Mouse (Mus musculus) G1E-ER4 (cell line): Measurements from ENCODE around the gene Spag16. TPM values are rescaled to one million over a fixed set of nuclear protein-coding genes. Genes with fewer than 3 reads are reported as not detected.

ENCODE experiments used
- GATA1 ChIP-seq: IDR thresholded peaks from one replicate; pipeline ENCODE4 v1.8.0; 2012; ENCODE audit warnings: low read length, inconsistent platforms
- polyA plus RNA-seq: library from polyadenylated mRNA; stranded (reverse); fragments of >175 nt; gene quantifications from 2 replicates; pipeline ENCODE4 v1.2.3, GENCODE M21; 2012

Spag16 gene
- polyA plus RNA-seq, 1 experiment: not detected

DNA sequence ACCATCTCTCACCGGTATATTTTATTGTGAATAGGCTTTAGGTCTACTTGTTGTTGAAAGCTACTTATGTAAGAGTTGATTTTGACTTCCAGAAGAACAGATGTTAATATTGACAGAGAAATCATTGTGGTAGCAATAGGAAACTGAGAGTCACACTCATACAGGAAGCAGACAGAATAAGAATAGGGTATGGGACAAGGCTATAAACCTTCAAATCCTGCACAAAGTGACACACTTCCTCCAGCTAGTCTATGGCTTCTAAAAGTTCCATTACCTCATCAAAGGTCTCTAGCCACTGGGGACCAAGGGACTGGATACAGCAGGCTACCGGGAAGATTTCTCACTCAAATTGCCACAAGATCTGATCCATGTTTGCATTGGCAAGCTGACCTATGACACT is 452.5 kb downstream of the Spag16 start:
- TF ChIP-seq GATA1: no peak

DNA sequence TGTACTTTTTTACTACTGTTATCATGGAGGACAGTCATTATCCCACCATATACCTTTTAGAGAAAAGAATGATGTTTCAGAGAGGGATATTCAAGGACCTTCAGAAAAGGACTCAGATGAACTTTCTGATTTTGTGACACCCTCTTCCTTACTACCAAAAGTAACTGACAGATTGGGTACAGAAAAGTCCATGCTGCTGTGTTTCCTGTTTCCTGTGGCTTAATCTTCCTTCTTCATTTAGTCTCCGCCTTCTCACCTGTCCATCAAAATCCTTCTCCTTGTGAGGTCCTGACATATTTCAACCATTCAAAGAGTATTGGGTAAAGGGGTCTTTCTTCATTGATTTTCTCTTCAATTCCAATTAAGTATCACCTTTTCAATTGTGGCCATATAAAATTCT is 456.6 kb downstream of the Spag16 start:
- no peak for TF ChIP-seq GATA1

DNA sequence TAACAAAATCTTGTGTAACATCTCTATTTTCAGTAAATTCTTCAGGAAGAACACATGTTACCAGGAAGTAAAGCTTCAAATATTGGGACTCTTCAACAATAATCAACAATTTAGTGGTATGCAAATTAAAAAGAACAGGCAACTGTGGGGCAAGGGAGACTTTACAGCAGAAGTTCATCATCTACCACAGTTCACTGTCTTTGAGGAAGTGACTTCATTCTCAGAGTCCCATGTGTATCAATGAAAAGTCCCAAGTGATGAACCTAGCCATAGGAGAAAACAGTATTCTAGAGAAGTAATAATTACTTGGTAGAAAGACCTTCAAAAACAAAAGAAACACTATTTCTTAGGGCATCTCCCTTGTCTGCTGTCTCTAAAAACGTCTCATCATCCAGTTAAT is 457.4 kb downstream of the Spag16 start:
- TF ChIP-seq GATA1: no peak

DNA sequence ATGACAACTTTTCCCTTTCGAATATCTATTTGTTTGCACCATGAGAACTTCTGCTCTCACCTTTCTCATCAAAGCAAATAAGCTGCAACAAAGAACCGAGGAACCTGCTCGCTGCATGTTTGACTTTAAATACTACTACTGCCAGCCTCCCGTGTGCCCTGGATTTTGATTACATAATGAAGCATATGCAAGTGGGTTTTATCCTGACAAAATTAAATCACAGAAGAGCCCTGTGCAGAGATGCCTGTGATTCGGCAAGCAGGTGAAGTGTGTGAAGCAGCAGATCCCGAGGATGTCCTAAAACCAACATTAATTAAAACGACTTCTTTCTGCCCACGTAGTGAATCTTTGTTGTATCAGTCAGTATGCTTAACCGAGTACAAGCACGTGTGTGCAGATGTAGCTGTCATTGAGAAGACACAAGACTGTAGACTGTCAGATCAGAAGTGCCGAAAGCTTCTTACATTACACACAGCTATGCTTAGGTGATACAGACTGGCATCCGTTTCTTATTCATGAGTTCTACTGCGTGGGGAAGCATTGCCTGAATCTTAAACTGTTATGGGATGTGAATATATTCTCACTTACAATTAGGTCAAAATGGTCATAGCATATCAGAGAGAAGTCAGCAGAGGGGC is 489.5 kb downstream of the Spag16 start:
- no peak for TF ChIP-seq GATA1

DNA sequence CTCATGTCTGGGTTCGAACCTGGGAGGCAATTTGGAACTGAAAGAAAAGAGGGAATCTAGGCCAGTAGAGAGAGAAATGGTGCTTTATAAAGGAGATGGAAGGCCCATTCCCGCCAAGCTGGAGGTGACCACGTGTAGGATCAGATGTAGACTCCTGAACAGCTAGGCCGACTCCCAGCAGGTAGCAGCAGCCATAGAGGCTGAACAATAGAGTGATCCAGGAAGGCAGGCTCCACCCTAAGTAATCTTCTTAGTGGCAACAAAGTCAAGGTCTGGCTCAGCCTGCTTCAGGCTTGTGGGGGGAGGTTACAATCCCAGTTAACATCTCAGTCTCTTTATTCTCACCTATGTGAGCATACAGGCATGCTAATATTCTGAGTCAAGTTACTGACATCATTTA is 494.2 kb downstream of the Spag16 start:
- TF ChIP-seq GATA1: no peak

DNA sequence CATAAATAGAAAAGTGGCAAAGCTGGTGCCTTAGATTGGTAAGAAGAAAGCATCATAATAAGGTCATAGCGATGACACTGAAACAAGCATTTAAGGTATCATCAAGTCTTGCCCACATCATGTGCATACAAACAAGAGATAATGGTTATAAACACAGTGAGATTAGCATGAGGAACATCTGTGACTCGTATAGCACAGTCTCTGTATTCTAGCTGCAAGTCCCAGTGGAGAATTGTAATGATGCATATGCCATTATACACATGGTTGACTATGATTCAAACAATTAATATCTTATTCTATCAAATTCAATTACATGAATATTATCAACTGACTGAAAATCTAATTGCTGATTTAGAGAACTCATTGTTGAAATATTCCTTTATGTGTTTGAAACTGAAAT is 519.4 kb downstream of the Spag16 start:
- no peak for TF ChIP-seq GATA1

DNA sequence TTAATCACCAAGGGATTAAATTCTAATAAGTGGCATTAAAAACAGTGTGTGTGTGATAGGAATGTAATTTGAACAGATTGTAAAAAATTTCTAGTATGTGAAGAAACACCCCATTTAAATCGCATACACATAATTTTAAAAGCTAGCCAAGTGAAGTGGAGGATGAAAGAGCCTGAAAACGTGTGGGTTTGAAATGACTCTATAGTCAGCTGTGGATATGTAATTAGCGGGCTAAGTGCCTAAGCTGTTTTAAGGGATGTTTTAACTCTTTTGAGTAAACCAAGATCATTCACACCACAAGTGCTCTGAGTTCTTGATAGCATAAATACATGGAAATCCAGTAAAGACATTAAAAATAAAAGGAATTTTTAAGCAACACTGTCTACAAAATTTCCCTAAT is 524.6 kb downstream of the Spag16 start:
- TF ChIP-seq GATA1: no peak

DNA sequence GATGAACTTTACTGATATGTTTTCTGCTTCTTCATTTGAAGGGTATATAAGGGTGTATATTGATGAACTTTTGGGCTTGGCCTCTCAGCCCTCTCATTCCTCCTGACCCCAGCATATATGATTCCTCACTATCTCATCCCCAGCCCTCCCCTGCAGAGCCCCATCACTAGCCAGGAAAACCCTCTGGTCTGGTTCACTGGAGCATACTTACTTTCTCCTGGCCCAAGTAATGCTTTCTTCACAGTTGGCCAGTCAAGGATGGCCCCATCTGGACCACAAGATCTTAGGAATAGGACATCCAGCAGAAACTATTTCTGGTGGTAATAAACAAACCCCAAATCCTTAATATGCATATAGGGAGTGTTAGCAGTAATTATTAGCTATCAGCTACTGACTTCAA is 527.2 kb downstream of the Spag16 start:
- TF ChIP-seq GATA1: no peak

DNA sequence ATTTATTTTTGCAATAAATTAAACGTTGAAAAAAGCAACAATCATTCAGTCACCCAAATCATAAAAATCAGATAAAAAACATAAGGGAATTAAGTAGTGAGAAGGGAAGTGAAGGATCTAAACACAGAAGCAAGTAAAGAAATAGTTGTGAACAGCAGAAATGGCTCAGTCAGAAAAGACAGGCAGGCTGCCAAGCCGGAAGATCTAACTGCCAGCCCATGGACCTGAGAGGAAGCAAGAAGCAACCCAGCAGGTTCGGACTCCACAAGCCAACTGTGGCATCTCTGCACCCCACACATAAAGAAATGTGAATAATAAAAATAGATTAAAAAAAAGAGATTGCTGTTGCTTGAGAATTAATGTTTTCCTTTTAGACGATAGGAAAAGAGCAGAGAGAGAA is 545.0 kb downstream of the Spag16 start:
- TF ChIP-seq GATA1: no peak

DNA sequence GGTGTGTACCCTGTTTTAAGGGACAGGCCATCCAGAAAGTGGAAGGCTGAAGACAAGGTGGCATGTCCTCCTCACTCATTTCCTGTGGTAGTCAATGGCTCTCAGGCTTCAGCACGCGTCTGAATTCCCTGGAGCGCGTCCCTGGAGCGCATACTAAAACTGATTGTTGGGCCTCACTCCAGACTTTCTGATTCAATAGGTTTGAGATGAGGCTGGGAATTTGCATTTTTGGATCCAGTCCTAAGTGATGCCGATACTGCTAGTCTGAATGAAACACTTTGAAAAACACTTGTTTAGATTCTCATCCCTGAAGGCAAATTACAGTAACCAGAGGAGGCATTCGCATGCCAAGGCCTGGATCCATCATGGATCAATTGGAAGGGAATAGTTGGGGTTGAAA is 553.3 kb downstream of the Spag16 start:
- no peak for TF ChIP-seq GATA1

DNA sequence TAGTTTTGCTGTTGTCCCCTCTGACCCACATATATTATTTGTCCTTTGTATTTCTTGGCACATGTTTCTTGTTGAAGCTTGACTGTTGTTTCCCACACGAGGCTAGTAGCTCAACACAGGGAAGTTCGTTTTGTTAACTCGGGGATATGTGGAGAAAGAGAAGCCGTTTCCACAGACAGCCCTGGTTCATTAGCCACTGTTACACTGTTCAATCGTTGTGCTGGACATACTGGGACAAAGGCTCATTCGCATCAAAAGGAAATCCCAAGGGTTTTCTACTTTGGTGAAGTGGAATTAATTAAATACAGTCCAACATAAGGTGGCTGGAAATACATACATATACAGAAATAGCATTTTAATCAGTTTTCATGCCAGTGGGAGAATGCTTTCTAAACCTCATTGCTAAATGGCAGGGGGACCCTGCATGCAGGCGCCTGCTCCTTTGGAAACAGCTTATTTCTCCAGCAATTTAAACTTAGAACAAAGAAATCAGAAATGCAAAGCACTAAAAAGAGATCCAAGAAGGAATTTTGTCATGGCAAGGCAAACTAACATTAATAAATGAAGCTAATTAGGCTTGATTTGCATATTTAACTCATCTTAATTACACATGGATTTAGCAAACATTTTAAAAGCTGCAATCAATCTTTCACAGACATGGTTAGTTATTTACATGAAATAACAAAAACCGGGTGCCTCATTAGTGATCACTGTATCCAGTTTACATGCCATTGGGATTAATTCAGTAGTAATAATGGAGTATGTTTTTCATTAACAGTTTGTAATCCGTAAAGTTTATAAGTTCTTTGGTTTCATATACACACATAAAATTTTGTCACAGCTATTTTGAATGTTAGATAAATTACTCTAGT is 615.7 kb downstream of the Spag16 start:
- no peak for TF ChIP-seq GATA1

DNA sequence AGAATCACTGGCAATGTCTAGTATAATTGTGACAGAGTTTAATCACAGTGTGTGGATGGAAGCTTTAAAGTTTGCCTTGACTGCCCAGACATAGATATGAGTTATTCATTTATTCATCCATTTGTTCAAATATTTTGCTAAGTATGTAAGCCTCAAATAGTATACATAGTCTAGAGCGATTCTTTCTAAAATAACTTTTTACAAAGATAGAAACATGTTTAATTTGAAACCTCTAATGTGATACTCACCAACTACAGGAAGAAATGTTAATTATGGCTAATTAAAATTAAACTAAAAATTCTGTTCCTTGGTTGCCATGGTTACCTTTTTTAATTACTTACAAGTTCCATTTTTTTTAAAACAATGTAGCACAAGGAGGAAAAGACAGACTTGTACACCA is 653.1 kb downstream of the Spag16 start:
- TF ChIP-seq GATA1: no peak

DNA sequence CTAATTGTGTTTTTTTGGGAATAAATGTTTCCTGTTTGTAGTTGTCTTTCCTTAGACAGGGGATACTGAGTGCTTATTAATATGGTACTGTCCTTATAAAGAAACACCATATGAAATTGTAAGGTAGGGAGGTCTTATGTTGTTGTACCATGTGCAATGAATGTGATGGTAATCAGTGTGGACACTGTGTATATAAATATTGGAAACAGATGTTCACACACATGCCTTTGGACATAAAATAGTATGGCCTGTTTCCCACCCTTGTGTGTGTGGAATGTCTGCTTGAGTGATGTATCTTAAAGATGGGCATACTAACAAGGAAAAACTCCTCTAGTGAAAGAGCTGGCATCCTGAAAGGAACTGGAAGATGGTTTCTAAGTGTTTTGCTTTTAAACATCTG is 692.1 kb downstream of the Spag16 start:
- no peak for TF ChIP-seq GATA1

DNA sequence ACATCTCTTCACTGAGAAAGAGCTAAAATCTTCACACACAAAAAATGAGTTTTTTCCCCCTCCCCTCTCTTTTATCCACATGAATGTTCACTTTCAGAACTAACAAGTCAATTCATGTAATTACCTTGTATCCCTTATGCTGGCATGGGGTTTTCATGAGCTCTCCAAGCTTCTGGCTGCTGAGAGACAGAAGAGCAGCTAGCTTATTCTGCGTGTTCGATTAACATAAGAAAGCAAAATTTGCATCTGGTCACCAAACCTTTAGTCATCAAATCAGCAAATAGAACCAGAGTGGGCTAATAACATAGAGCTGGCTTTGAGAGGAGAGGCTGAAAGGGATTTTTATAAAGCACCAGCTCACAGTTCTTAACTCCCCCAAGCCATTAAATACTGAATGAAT is 700.4 kb downstream of the Spag16 start:
- TF ChIP-seq GATA1: no peak

DNA sequence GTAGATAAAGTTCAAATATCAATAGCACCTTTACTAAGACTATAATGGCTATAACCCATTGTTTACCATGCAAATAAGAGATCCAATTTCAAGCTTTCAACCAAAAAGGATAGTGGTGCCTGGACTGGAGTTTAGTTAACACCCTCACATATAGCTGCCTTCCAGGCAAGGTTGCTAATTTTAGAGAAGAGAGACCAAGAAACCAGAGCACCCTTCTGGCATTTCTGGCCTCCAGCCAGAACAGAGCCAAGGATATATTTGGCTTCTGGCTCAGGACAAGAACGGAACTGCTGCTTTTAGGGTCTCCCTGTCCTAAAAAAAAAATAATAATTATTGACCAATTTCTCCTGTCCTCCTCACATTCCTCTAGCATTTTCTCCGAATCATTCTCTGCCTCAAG is 703.0 kb downstream of the Spag16 start:
- TF ChIP-seq GATA1: no peak

DNA sequence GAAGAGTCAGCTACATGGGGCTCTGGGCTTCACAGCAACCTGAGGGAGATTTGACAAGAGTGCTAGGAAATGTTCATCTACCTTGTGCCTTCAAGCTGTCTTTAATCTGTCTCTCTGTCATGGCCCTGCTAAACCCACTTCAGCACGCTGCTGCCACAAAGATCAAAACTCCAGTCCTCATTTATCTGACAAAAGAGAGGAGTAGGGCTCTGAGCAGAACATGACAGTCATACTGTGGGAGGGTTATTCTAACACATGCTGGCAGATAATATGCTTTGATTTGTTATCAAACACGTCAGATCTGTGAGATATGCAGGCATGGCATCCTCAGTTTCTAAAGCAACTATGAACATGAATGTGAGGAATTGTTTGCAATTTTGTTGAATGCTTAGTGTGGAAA is 725.1 kb downstream of the Spag16 start:
- TF ChIP-seq GATA1: no peak

DNA sequence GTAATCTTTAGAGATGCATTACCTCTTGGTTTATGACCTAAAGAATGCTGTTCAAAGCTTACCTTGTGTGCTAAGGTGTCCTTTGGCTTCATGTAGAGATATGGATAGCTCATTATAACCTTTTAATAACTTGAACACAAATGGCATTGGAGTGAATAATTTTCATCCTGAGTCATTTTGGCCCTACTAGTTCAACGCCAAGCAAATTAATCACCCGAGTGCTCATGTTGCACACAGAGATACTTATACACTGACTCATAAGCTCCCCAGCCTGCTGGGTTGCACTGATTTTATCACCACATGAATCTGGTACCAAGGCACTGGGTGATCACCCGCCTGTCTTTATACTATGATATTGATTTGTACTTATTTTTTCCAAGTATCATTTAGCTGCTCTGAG is 795.0 kb downstream of the Spag16 start:
- TF ChIP-seq GATA1: no peak

DNA sequence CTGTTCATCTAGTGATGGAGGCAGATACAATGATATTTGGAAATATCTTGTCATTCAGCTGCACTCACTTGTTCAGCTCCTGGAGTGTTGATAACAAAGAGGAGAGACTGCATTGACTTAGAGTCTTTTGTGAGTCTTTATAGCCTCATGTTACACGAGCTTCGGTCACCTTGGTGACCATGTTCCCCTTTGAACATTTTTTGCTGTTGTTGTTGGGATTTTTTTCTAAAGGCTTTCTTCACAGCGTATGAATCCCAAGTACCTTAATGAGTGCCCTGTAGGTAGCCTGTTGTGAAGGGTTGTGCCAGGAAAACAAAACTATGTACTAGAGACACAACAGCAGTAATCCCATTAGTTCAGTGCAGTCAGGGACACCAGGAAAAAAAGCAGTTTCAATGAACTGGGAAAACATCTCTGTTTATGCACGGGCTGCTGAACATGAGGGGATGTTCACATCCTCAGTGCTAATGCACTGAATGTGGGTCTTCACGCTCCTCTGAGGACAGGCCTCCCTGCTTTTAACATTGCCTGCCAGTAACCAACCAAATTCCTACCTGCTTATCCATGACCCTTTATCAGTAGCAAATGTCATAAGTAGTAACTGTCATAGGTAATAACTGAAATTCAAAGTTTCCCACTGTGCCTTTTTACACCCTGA is 798.2 kb downstream of the Spag16 start:
- TF ChIP-seq GATA1: no peak
